Mouse (Mus musculus) limb, embryonic 11.5 days (tissue): ENCODE results near the gene Ado. TPM values are rescaled to one million over a fixed set of nuclear protein-coding genes. Genes with fewer than 3 reads are reported as not detected.

Experiments used
- ATAC-seq: fragments of 200-750 bp; cut with Nextera tagmentation; 2 replicates; pipeline ENCODE4 v1.8.0; 2017; ENCODE audit warnings: low read depth; ENCODE audit not compliant: insufficient number of reproducible peaks, low FRiP score, low TSS enrichment
- DNase-seq: peaks from one replicate; pipeline ENCODE4 v3.0.0-alpha.2; 2015; ENCODE audit warnings: low spot score
- H3K27ac ChIP-seq: fragments of 300-500 bp; sonication (generic); replicated peaks from 2 replicates; pipeline ENCODE4 v1.5.1; 2014; ENCODE audit warnings: low read depth, mild to moderate bottlenecking, low read length
- H3K27me3 ChIP-seq: fragments of 300-500 bp; sonication (generic); 2 replicates; pipeline ENCODE4 v1.6.1; 2014; ENCODE audit warnings: mild to moderate bottlenecking, low read length, mixed read lengths; ENCODE audit not compliant: control insufficient read depth, insufficient read depth
- H3K36me3 ChIP-seq: fragments of 300-500 bp; sonication (generic); 2 replicates; pipeline ENCODE4 v1.6.1; 2014; ENCODE audit warnings: mild to moderate bottlenecking, low read length, moderate library complexity, mixed read lengths; ENCODE audit not compliant: control insufficient read depth, insufficient read depth
- H3K4me1 ChIP-seq: fragments of 300-500 bp; sonication (generic); 2 replicates; pipeline ENCODE4 v1.6.1; 2014; ENCODE audit warnings: low read length, mixed read lengths; ENCODE audit not compliant: control insufficient read depth, insufficient read depth
- H3K4me2 ChIP-seq: fragments of 300-500 bp; sonication (generic); 2 replicates; pipeline ENCODE4 v1.6.1; 2014; ENCODE audit warnings: low read depth, mild to moderate bottlenecking, moderate library complexity; ENCODE audit not compliant: severe bottlenecking
- H3K4me3 ChIP-seq: fragments of 300-500 bp; sonication (generic); 2 replicates; pipeline ENCODE4 v1.5.1; 2014; ENCODE audit warnings: low read depth, low read length
- H3K9ac ChIP-seq: fragments of 300-500 bp; sonication (generic); 2 replicates; pipeline ENCODE4 v1.6.1; 2014; ENCODE audit warnings: mild to moderate bottlenecking, low read length
- H3K9me3 ChIP-seq: fragments of 300-500 bp; sonication (generic); 2 replicates; pipeline ENCODE4 v1.6.1; 2016; ENCODE audit warnings: low read length; ENCODE audit not compliant: control insufficient read depth
- WGBS: fragments of 180-500 bp; shearing (Covaris S2); extraction: QIAGEN DNeasy Blood & Tissue Kit; methylation state at CpG from one replicate; pipeline ENCODE4 v1.1.7; 2014; 5-methylcytosine and 5-hydroxymethylcytosine counted together
- polyA plus RNA-seq: library from polyadenylated mRNA; unstranded; fragments of >200 nt; fragmentation: Nextera tagmentation; extraction: Ambion mirVana; gene quantifications from 2 replicates; pipeline ENCODE4 v1.2.1, GENCODE M21; 2014

Ado gene
- polyA plus RNA-seq, 1 experiment from 2014 or later = 82.6 TPM

GRCm38 (mm10) chr10:67497951-67498350 is 50.8 kb downstream of the Ado start:
- Histone ChIP-seq H3K4me2 (no peak overlapping the region), H3K4me1 (no peaks in the 10 kb centered on the region), H3K4me3 (no peak overlapping the region), H3K27me3 (no peaks in the 10 kb centered on the region), H3K9ac (no peak overlapping the region), H3K36me3 (no peaks in the 10 kb centered on the region), H3K9me3 (no peaks in the 10 kb centered on the region), H3K27ac (no peak overlapping the region)
- DNase-seq = no peak
- no peak for ATAC-seq
- 91% methylated on average over 9 of the region's 9 CpGs for WGBS

DNA sequence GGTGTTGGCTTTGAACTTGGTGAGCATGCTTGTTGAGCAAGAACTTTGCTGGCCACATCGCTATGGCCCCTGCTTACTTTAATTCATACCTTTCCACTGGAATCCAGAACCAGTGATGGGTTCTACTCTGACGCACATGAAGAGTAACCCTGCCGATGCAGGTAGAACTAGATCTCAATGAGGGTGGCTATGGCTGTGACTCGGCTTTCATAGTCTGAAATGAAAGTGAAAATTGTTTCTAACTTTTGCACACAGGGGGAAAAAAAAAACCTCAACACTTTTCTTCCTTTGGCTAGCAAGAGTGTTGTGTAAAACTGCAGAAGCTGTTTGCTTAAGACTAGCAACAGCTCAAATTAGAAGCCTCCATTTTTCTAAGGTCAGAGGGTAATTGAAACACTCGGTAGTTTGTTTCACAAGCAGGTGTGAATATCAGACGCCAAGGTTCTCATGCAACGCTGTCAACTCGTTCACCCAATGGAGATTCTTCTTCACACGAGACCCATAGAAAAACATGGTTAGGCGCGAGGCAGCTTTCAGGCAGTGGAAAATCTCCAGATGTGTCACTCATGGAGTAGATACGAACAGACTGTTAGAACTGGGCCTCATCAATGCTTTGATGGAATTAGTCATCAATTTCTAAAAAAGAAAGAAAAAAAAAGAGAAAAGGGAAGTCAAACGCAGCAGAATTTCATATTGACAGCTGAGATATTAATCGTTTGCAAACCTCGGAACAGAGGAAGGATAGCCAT is 51.4 kb downstream of the Ado start:
- H3K4me2 ChIP-seq = no peak overlapping the region
- DNase-seq = no peak
- no peak for ATAC-seq
- no peak overlapping the region for H3K9ac ChIP-seq
- no peaks in the 10 kb centered on the region for H3K4me1 ChIP-seq
- WGBS = 88% methylated on average over 15 of the region's 15 CpGs
- H3K9me3 ChIP-seq = no peaks in the 10 kb centered on the region
- H3K27me3 ChIP-seq = no peaks in the 10 kb centered on the region
- H3K4me3 ChIP-seq = no peak overlapping the region
- H3K27ac ChIP-seq = no peak overlapping the region
- H3K36me3 ChIP-seq = no peaks in the 10 kb centered on the region

Other genes starting within 250 kb of the Ado start
- 0.17 and 0.27 TPM in 2 replicates for gene Egr2, start 13.5 kb downstream of the Ado start, polyA plus RNA-seq